Mouse (Mus musculus) brain, embryonic 18.5 days (tissue): ENCODE measurements around the gene Fpr1.
"Not testable (repeated sequence)": the region's sequence is repeated elsewhere in the genome, so short reads cannot be mapped to it uniquely, and the experiment has no call there.

ENCODE experiments used
- DNase-seq: peaks from one replicate; pipeline ENCODE4 v3.0.0-alpha.2; 2012; ENCODE audit warnings: low read depth, low spot score

The Fpr1 gene

GRCm38 (mm10) chr17:17883840-17884239 lies at the start of gene Fpr1:
Fpr1 (minus strand) TSS chr17:17883940.
- no peak for DNase-seq

- no peak for DNase-seq
These were observed 34.0 kb upstream of the Fpr1 start for GRCm38 (mm10) chr17:17917782-17918181.

GRCm38 (mm10) chr17:17917376-17917775 lies 33.6 kb upstream of the Fpr1 start:
- DNase-seq, result no peak

- not testable (repeated sequence) for DNase-seq
These were observed 28.9 kb upstream of the Fpr1 start for GRCm38 (mm10) chr17:17912618-17913017.

- peak; percentile 76 for DNase-seq
These were observed 26.1 kb upstream of the Fpr1 start for GRCm38 (mm10) chr17:17909636-17910421.

GRCm38 (mm10) chr17:17900768-17901167 lies 17.0 kb upstream of the Fpr1 start:
- no peak for DNase-seq

GRCm38 (mm10) chr17:17899268-17899667 lies 15.5 kb upstream of the Fpr1 start:
- DNase-seq, result no peak

- no peak for DNase-seq
These were observed 12.3 kb upstream of the Fpr1 start for GRCm38 (mm10) chr17:17896039-17896438.

GRCm38 (mm10) chr17:17889732-17890425 lies 6.1 kb upstream of the Fpr1 start:
- no peak for DNase-seq

GRCm38 (mm10) chr17:17887774-17888248 lies 4.1 kb upstream of the Fpr1 start, which contains the start of the genes Fpr2 and Fpr3:
Fpr2 (plus strand) TSS chr17:17887824.
Fpr3 (plus strand) TSS chr17:17887852.
- DNase-seq, result no peak

GRCm38 (mm10) chr17:17882672-17883071 lies 1.1 kb downstream of the Fpr1 start:
- no peak for DNase-seq

- DNase-seq, result no peak
These were observed 4.4 kb downstream of the Fpr1 start for GRCm38 (mm10) chr17:17879347-17879746.

GRCm38 (mm10) chr17:17871697-17872096 lies 12.0 kb downstream of the Fpr1 start:
- DNase-seq, result no peak

GRCm38 (mm10) chr17:17870892-17871550 lies 12.7 kb downstream of the Fpr1 start:
- DNase-seq, result no peak

- DNase-seq, result peak; percentile 12
These were observed 16.8 kb downstream of the Fpr1 start for GRCm38 (mm10) chr17:17866801-17867469.

- no peak for DNase-seq
These were observed 18.6 kb downstream of the Fpr1 start for GRCm38 (mm10) chr17:17865168-17865567.

GRCm38 (mm10) chr17:17862360-17862759 lies 21.4 kb downstream of the Fpr1 start:
- DNase-seq, result no peak

- no peak for DNase-seq
These were observed 23.6 kb downstream of the Fpr1 start for GRCm38 (mm10) chr17:17860110-17860509.

- DNase-seq, result no peak
These were observed 26.3 kb downstream of the Fpr1 start for GRCm38 (mm10) chr17:17857446-17857845.

GRCm38 (mm10) chr17:17856612-17857011 lies 27.1 kb downstream of the Fpr1 start:
- DNase-seq, result no peak

GRCm38 (mm10) chr17:17855064-17855838 lies 28.5 kb downstream of the Fpr1 start, which contains the start of gene Has1:
Has1 (minus strand) TSS chr17:17855205.
- no peak for DNase-seq
